Mouse (Mus musculus): ENCODE measurements around the gene Gm4340.
"Not testable (repeated sequence)": the region's sequence is repeated elsewhere in the genome, so short reads cannot be mapped to it uniquely, and the experiment has no call there.

Gm4340 gene

DNA sequence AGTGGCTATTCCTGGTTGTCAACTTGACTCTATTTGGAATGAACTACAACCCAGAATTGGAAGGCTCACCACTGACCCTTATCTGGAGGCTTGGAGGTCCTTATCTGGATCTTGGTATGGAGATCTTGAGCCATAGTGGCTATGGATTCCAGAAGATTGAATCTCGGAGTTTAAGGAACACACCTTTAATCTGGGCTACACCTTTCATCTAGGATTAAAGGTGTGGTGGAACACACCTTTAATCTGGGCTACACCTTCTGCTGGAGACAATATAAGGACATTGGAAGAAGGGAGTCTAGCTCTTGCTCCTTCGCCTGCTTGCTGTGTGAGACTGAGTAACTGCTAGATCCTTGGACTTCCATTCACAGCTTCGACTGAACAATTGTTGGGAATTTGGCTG, at the start of gene Gm4340:
Gene Gm4340, plus strand, starts transcription at position 301 of the 400 bp plus-strand sequence.
- not testable (repeated sequence) for DNase-seq

GRCm38 (mm10) chr10:104151197-104151596, 42.6 kb upstream of the Gm4340 start, which contains the start of gene Gm6763:
Gene Gm6763 (plus strand): TSS chr10:104151497.
- DNase-seq = not testable (repeated sequence)

- DNase-seq = not testable (repeated sequence)
Measured at GRCm38 (mm10) chr10:104159706-104160105, 34.1 kb upstream of the Gm4340 start, which contains the start of gene Gm8764. Gene Gm8764 (plus strand): TSS chr10:104160006.

DNA sequence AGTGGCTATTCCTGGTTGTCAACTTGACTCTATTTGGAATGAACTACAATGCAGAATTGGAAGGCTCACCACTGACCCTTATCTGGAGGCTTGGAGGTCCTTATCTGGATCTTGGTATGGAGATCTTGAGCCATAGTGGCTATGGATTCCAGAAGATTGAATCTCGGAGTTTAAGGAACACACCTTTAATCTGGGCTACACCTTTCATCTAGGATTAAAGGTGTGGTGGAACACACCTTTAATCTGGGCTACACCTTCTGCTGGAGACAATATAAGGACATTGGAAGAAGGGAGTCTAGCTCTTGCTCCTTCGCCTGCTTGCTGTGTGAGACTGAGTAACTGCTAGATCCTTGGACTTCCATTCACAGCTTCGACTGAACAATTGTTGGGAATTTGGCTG, 25.6 kb upstream of the Gm4340 start, which contains the start of gene Gm21304:
Gene Gm21304, plus strand, starts transcription at position 301 of the 400 bp plus-strand sequence.
- DNase-seq = not testable (repeated sequence)

- DNase-seq = not testable (repeated sequence)
Measured at GRCm38 (mm10) chr10:104176724-104177123, 17.1 kb upstream of the Gm4340 start, which contains the start of gene Gm21312. Gene Gm21312 (plus strand): TSS chr10:104177024.

GRCm38 (mm10) chr10:104185233-104185632, 8.6 kb upstream of the Gm4340 start, which contains the start of gene Gm20765:
Gene Gm20765 (plus strand): TSS chr10:104185533.
- DNase-seq = not testable (repeated sequence)

DNA sequence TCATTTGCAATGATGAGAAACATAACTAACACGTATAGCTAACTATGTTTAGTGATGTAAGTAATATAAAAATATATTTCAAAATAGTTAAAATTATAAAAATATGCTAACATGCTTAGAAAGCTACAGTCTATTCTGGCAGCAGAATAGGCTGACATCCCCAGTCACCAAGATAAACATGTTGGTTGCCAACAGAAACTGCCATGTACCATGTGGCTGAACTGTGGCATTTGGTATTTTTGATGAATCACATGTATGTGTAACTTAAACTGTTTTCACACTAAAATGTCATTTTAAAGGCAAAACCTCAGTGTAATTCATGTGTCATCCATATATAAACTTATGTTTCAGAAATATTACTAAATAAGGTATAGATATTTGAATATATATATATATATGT, 15.8 kb downstream of the Gm4340 start:
- no peak for DNase-seq

GRCm38 (mm10) chr10:104210268-104210990, 16.6 kb downstream of the Gm4340 start:
- DNase-seq = no peak

- no peak for DNase-seq
Measured at GRCm38 (mm10) chr10:104214527-104214926, 20.7 kb downstream of the Gm4340 start.

DNA sequence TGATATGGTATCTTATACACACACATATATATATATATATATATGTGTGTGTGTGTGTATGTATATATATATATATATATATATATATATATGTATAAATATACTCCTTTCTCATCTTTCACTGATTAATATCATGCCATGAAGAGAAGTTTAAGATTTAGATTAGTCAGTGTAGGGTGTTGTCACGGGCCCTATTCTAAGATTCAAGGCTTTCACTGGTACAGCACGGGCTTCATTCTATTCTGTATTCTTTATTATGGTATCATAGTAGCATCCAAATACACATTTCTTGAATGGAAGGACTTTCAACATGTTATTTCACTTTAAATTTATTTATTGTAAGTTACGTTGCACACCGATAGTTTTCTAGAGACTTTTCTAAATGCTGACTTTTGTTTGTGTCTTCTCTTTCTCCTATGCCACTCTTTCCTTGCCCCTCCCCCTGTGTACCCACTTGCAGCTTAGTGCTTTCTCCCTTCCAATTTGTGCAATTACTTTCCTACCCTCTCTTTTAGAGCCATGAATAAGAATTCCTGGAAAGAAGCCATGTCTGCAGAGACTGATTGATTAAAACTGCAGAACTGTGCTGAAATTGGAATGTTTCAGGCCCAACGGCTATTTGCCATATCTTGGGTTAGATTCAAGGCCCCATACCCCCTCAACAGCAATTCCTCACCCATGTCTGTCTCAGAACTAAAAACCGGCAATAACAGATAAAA, 26.6 kb downstream of the Gm4340 start:
- DNase-seq = no peak

Measured in cerebellum, postnatal 36 days (tissue).